Mouse (Mus musculus): ENCODE data around the gene D8Ertd738e.

D8Ertd738e gene

GRCm38 (mm10) chr8:84236410-84236997, 13.0 kb downstream of the D8Ertd738e start:
- no peak for DNase-seq

- no peak for DNase-seq
These were observed 13.6 kb downstream of the D8Ertd738e start for GRCm38 (mm10) chr8:84235746-84236409.

- no peak for DNase-seq
These were observed 16.5 kb downstream of the D8Ertd738e start for GRCm38 (mm10) chr8:84233055-84233454.

GRCm38 (mm10) chr8:84230735-84231134, 18.8 kb downstream of the D8Ertd738e start:
- no peak for DNase-seq

GRCm38 (mm10) chr8:84223322-84224029, 26.0 kb downstream of the D8Ertd738e start:
- no peak for DNase-seq

- no peak for DNase-seq
These were observed 26.9 kb downstream of the D8Ertd738e start for GRCm38 (mm10) chr8:84222566-84223165.

- DNase-seq = no peak
These were observed 29.4 kb downstream of the D8Ertd738e start for GRCm38 (mm10) chr8:84220105-84220504.

- no peak for DNase-seq
These were observed 31.4 kb downstream of the D8Ertd738e start for GRCm38 (mm10) chr8:84218143-84218542.

- DNase-seq = no peak
These were observed 32.3 kb downstream of the D8Ertd738e start for GRCm38 (mm10) chr8:84217206-84217605.

- no peak for DNase-seq
These were observed 36.2 kb downstream of the D8Ertd738e start for GRCm38 (mm10) chr8:84213277-84213676.

GRCm38 (mm10) chr8:84211881-84212563, 37.5 kb downstream of the D8Ertd738e start:
- DNase-seq = no peak

GRCm38 (mm10) chr8:84211202-84211601, 38.3 kb downstream of the D8Ertd738e start:
- DNase-seq = no peak

GRCm38 (mm10) chr8:84210167-84210791, 39.2 kb downstream of the D8Ertd738e start:
- peak; percentile 57 to 78 for DNase-seq

GRCm38 (mm10) chr8:84208381-84209380, 40.8 kb downstream of the D8Ertd738e start:
- DNase-seq = peak in 1 of 2 experiments; percentile 32

- peak; percentile 42 to 55 for DNase-seq
These were observed 41.7 kb downstream of the D8Ertd738e start for GRCm38 (mm10) chr8:84207811-84208210.

GRCm38 (mm10) chr8:84206666-84207065, 42.9 kb downstream of the D8Ertd738e start:
- no peak for DNase-seq

- DNase-seq = no peak
These were observed 44.4 kb downstream of the D8Ertd738e start for GRCm38 (mm10) chr8:84205073-84205472.

- peak; percentile 73 to 74 for DNase-seq
These were observed 45.3 kb downstream of the D8Ertd738e start for GRCm38 (mm10) chr8:84203975-84204772.

GRCm38 (mm10) chr8:84202938-84203917, 46.3 kb downstream of the D8Ertd738e start:
- peak; percentile 82 to 86 for DNase-seq
